In the genomic region with DNA sequence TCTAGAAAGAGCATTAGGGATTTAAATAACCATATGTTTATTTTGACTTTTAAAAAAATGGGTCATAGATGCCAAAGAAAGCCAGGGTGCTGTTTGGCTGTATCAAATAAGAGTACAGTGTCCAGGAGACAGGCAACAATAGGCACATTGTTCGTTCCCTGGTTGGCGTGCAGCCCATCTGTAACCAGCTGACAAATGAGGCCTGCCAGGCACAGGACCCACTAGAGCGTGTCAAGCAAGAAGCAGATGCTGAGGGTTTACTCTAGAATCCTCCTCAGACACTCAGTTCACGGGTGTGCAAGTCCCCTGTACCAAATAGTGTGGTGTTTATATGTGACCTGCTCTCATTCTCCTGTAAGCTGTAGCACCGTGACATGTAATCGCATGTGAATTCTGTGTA, we compare ENCODE assay signal across 8 mouse cellular contexts.
DNase-seq lines count a peak whose midpoint lies in the region; ATAC-seq lines count a peak whose summit lies in the region.

No protein-coding gene starts in this region.

- ATAC-seq in frontal cortex, adult (ENCODE audit: low TSS enrichment): peak; percentile 69

- H3K4me1 ChIP-seq in midbrain, embryonic 10.5 days: peaks cover 31% of the 10 kb centered on the region

- no peaks in the 10 kb centered on the region for H3K36me3 ChIP-seq in midbrain, embryonic 10.5 days

- DNase-seq in frontal cortex, postnatal 25 days (ENCODE audit: low spot score in 2 of 2): no peak
- DNase-seq in cerebellum, adult 8-10 months: peak; percentile 16
- DNase-seq in frontal cortex, postnatal 14 days (ENCODE audit: low spot score in 2 of 2): peak; percentile 16 to 33
- peak; percentile 71 for DNase-seq in layer of hippocampus, adult 9-11 months
- peak; percentile 34 for DNase-seq in midbrain, embryonic 10.5 days (ENCODE audit: low spot score)
- DNase-seq in right cerebral cortex, postnatal 25 days: peak; percentile 8
- DNase-seq in adrenal gland, adult 2 months: no peak

- 59% methylated on average over 6 of the region's 6 CpGs for WGBS in midbrain, embryonic 10.5 days

- H3K4me3 ChIP-seq in midbrain, embryonic 10.5 days: no peak overlapping the region

- peaks cover 6% of the 10 kb centered on the region for H3K27me3 ChIP-seq in midbrain, embryonic 10.5 days (ENCODE audit: low read depth, poor library complexity, severe bottlenecking)

- H3K9me3 ChIP-seq in midbrain, embryonic 10.5 days (replicated peaks): no peaks in the 10 kb centered on the region

- H3K27ac ChIP-seq in midbrain, embryonic 10.5 days (replicated peaks): 0 out of 2 replicates have a peak overlapping the region, but pooled peaks have one; percentile 4

Comparison
In these comparisons a context has a peak if more than half of its experiments do, and no peak if none do; other contexts are left out.
1. DNase-seq: peak in cerebellum, adult 8-10 months (single experiment), frontal cortex, postnatal 14 days (2 of 2), layer of hippocampus, adult 9-11 months (single experiment), midbrain, embryonic 10.5 days (single experiment) and right cerebral cortex, postnatal 25 days (single experiment); none in frontal cortex, postnatal 25 days (0 of 2) and adrenal gland, adult 2 months (single experiment).